ENCODE assay signal across 8 mouse cellular contexts in the genomic region with DNA sequence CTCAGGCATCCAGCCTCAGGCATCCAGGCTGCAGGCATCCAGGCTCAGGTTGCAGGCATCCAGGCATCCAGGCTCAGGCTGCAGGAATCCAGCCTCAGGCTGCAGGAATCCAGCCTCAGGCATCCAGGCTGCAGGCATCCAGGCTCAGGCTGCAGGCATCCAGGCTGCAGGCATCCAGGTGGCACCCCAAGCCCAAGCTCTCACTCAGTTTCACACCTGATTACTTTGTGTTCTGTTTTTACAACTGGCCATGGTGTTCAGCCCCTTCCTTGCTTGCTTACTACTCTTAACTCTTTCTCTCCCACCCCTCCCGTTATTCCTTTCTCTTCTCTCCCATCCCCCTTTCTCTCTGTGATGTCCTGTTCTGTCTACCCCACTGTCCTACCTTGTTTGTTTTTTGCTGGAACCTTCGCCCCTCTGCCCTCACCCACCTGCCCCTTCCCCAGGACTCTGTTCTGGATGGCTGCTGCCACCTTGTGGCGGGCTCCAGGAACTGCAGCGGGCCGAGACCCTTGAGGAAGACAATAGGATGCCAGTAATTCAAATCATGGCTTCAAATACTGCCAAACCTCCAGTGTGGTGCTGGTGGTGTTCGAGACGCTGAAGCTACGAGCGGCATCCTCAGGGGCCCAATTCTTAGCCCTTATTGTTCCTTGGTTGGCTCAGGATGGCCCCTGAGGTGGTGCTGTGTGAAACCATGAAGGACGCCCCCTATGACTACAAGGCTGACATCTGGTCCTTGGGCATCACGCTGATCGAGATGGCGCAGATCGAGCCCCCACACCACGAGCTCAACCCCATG. TPM values are rescaled to one million over a fixed set of nuclear protein-coding genes. Genes with fewer than 3 reads are reported as not detected.
DNase-seq lines count a peak whose midpoint lies in the region; ATAC-seq and TF ChIP-seq lines count a peak whose summit lies in the region.

No protein-coding gene starts in this region.

- TF ChIP-seq CTCF in small intestine, adult 2 months (IDR thresholded peaks at IDR 0.05; ENCODE audit: extremely low read depth, insufficient read length, insufficient replicate concordance, low read depth, low read length) = peak; percentile 95; the same call in 1 of the 2 replicates

- H3K9ac ChIP-seq in forebrain, embryonic 15.5 days (replicated peaks) = peak overlapping the region; percentile 36
- peak overlapping the region; percentile 71 for H3K9ac ChIP-seq in hindbrain, embryonic 13.5 days

- H3K36me3 ChIP-seq in forebrain, embryonic 15.5 days = no peaks in the 10 kb centered on the region
- no peaks in the 10 kb centered on the region for H3K36me3 ChIP-seq in hindbrain, embryonic 13.5 days
- H3K36me3 ChIP-seq in small intestine, adult 2 months (ENCODE audit: control insufficient read depth, insufficient read depth, low read length) = peaks cover 8% of the 10 kb centered on the region

- H3K4me3 ChIP-seq in forebrain, embryonic 15.5 days = no peak overlapping the region
- H3K4me3 ChIP-seq in hindbrain, embryonic 13.5 days = no peak overlapping the region
- no peak overlapping the region for H3K4me3 ChIP-seq in small intestine, adult 2 months (ENCODE audit: low read depth, low read length)

- H3K27me3 ChIP-seq in forebrain, embryonic 15.5 days = no peaks in the 10 kb centered on the region
- H3K27me3 ChIP-seq in hindbrain, embryonic 13.5 days = no peaks in the 10 kb centered on the region
- H3K27me3 ChIP-seq in small intestine, adult 2 months (ENCODE audit: control insufficient read depth, insufficient read depth, low read length) = no peaks in the 10 kb centered on the region

- ATAC-seq in forebrain, embryonic 15.5 days (replicated peaks) = peak; percentile 46
- peak; percentile 66 for ATAC-seq in hindbrain, embryonic 13.5 days (ENCODE audit: low FRiP score)

- no peak overlapping the region for H3K27ac ChIP-seq in forebrain, embryonic 15.5 days (replicated peaks)
- H3K27ac ChIP-seq in hindbrain, embryonic 13.5 days = peak overlapping the region; percentile 1; the same call in 1 of the 2 replicates
- H3K27ac ChIP-seq in small intestine, adult 2 months (ENCODE audit: insufficient read depth, low read depth, low read length) = no peak overlapping the region

- DNase-seq in adrenal gland, adult (ENCODE audit: inconsistent age in 2 of 2, low spot score in 1 of 2) = peak; percentile 60 to 90
- DNase-seq in adrenal gland, adult 8-10 months = no peak
- DNase-seq in cerebellum, adult 18-20 months = peak; percentile 80 to 88
- peak; percentile 60 to 78 for DNase-seq in left cerebral cortex, postnatal 10 days (ENCODE audit: extremely low spot score in 1 of 2, low spot score in 2 of 2)
- peak; percentile 87 for DNase-seq in mesoderm, embryonic 11.5 days (ENCODE audit: low read depth, low spot score)

- intact Hi-C loops in left cerebral cortex, postnatal 10 days (cut with DNase I) = loop anchor here (2.0 to 5.0 kb wide), 3 partner anchors 56 to 241 kb away; a partner anchor contains a TSS

- H3K4me1 ChIP-seq in forebrain, embryonic 15.5 days = peaks cover 15% of the 10 kb centered on the region
- no peaks in the 10 kb centered on the region for H3K4me1 ChIP-seq in hindbrain, embryonic 13.5 days (replicated peaks)
- H3K4me1 ChIP-seq in small intestine, adult 2 months (ENCODE audit: control insufficient read depth, insufficient read depth, insufficient read length, low read length) = no peaks in the 10 kb centered on the region

- H3K4me2 ChIP-seq in forebrain, embryonic 15.5 days (replicated peaks) = no peak overlapping the region
- H3K4me2 ChIP-seq in hindbrain, embryonic 13.5 days = no peak overlapping the region

- TF ChIP-seq POLR2A in small intestine, adult 2 months (IDR thresholded peaks at IDR 0.05; ENCODE audit: low read depth, low read length) = no peak

- no peaks in the 10 kb centered on the region for H3K9me3 ChIP-seq in forebrain, embryonic 15.5 days
- no peaks in the 10 kb centered on the region for H3K9me3 ChIP-seq in hindbrain, embryonic 13.5 days

- WGBS in forebrain, embryonic 15.5 days = 35% methylated on average over 15 of the region's 15 CpGs
- WGBS in hindbrain, embryonic 13.5 days = 30% methylated on average over 15 of the region's 15 CpGs
- 34% methylated on average over 15 of the region's 15 CpGs for WGBS in small intestine, adult 2 months

RNA-seq across cellular contexts. Expression of a gene that starts 54.2 kb away (rescaled TPM):
- total RNA-seq in adrenal gland, adult 8-10 months (2022) = 100 to 1,000 TPM; 117 to 132 (median 119) TPM
- polyA plus RNA-seq in forebrain, embryonic 15.5 days (2015; fragmentation: Nextera tagmentation; extraction: Ambion mirVana) = 125 and 127 TPM in 2 replicates
- 116 and 118 TPM in 2 replicates for polyA plus RNA-seq in hindbrain, embryonic 13.5 days (2015; fragmentation: Nextera tagmentation; extraction: Ambion mirVana)
- 100 to 1,000 TPM; 116 to 119 TPM for total RNA-seq in left cerebral cortex, postnatal 10 days (2021)
- 17.3 and 29.8 TPM in 2 replicates for polyA plus RNA-seq in small intestine, adult 2 months (2012; rRNA removed)

RNA-seq across cellular contexts. Expression of a gene that starts 55.2 kb away (rescaled TPM):
- 10 to 100 TPM in 2 of 4 experiments, 1 to 10 TPM in 2; 9.5 to 23.3 (median 14.9) TPM for total RNA-seq in adrenal gland, adult 8-10 months (2022)
- 1.4 and 2.1 TPM in 2 replicates for polyA plus RNA-seq in forebrain, embryonic 15.5 days (2015; fragmentation: Nextera tagmentation; extraction: Ambion mirVana)
- polyA plus RNA-seq in hindbrain, embryonic 13.5 days (2015; fragmentation: Nextera tagmentation; extraction: Ambion mirVana) = 2.1 TPM in 2 replicates
- total RNA-seq in left cerebral cortex, postnatal 10 days (2021) = 1 to 10 TPM; 6.4 to 7.5 TPM
- polyA plus RNA-seq in small intestine, adult 2 months (2012; rRNA removed) = 12.7 and 49.4 TPM in 2 replicates

RNA-seq across cellular contexts. Expression of a gene that starts 56.4 kb away (rescaled TPM):
- total RNA-seq in adrenal gland, adult 8-10 months (2022) = 1 to 10 TPM; 1.3 to 2.4 (median 1.6) TPM
- 0.55 TPM in 1 of 2 replicates, not detected in the other for polyA plus RNA-seq in forebrain, embryonic 15.5 days (2015; fragmentation: Nextera tagmentation; extraction: Ambion mirVana)
- not detected in 2 replicates for polyA plus RNA-seq in hindbrain, embryonic 13.5 days (2015; fragmentation: Nextera tagmentation; extraction: Ambion mirVana)
- total RNA-seq in left cerebral cortex, postnatal 10 days (2021) = not detected
- not detected in 2 replicates for polyA plus RNA-seq in small intestine, adult 2 months (2012; rRNA removed)
